Mouse (Mus musculus): ENCODE data around the gene Shank2. TPM values are rescaled to one million over a fixed set of nuclear protein-coding genes. Genes with fewer than 3 reads are reported as not detected.

Gene Shank2
- polyA plus RNA-seq, 1 experiment from 2014 or later: 0.31 TPM

- H3K9me3 ChIP-seq (replicated peaks): no peaks in the 10 kb centered on the region
- no peaks in the 10 kb centered on the region for H3K4me1 ChIP-seq
- H3K27me3 ChIP-seq (replicated peaks): peaks cover 59% of the 10 kb centered on the region
- ATAC-seq: no peak
- H3K4me2 ChIP-seq: peak overlapping the region; percentile 16
- H3K4me3 ChIP-seq: no peak overlapping the region
- no peak overlapping the region for H3K27ac ChIP-seq
- 14% methylated on average over 40 of the region's 40 CpGs for WGBS (ENCODE audit: insufficient replicate concordance)
- H3K9ac ChIP-seq: no peak overlapping the region
- no peaks in the 10 kb centered on the region for H3K36me3 ChIP-seq
These were observed 173.9 kb downstream of the Shank2 start for GRCm38 (mm10) chr7:144175481-144176233.

GRCm38 (mm10) chr7:144176234-144176730, 174.6 kb downstream of the Shank2 start:
- Histone ChIP-seq H3K27ac (no peak overlapping the region), H3K4me1 (no peaks in the 10 kb centered on the region), H3K4me3 (no peak overlapping the region), H3K9me3 (replicated peaks) (no peaks in the 10 kb centered on the region), H3K9ac (no peak overlapping the region), H3K27me3 (replicated peaks) (peaks cover 59% of the 10 kb centered on the region), H3K36me3 (no peaks in the 10 kb centered on the region), H3K4me2 (no peak overlapping the region)
- ATAC-seq: no peak
- WGBS (ENCODE audit: insufficient replicate concordance): 55% methylated on average over 3 of the region's 3 CpGs

GRCm38 (mm10) chr7:144179436-144179835, 177.7 kb downstream of the Shank2 start:
- H3K9ac ChIP-seq: no peak overlapping the region
- 65% methylated on average over 6 of the region's 6 CpGs for WGBS (ENCODE audit: insufficient replicate concordance)
- H3K4me1 ChIP-seq: no peaks in the 10 kb centered on the region
- H3K4me2 ChIP-seq: no peak overlapping the region
- no peaks in the 10 kb centered on the region for H3K9me3 ChIP-seq (replicated peaks)
- ATAC-seq: no peak
- H3K36me3 ChIP-seq: no peaks in the 10 kb centered on the region
- no peak overlapping the region for H3K4me3 ChIP-seq
- H3K27ac ChIP-seq: no peak overlapping the region
- H3K27me3 ChIP-seq (replicated peaks): peaks cover 42% of the 10 kb centered on the region

- H3K36me3 ChIP-seq: no peaks in the 10 kb centered on the region
- peaks cover 27% of the 10 kb centered on the region for H3K27me3 ChIP-seq (replicated peaks)
- no peak overlapping the region for H3K9ac ChIP-seq
- H3K27ac ChIP-seq: no peak overlapping the region
- no peak overlapping the region for H3K4me3 ChIP-seq
- H3K9me3 ChIP-seq (replicated peaks): no peaks in the 10 kb centered on the region
- no peaks in the 10 kb centered on the region for H3K4me1 ChIP-seq
- no peak for ATAC-seq
- WGBS (ENCODE audit: insufficient replicate concordance): 15% methylated on average over 6 of the region's 6 CpGs
- no peak overlapping the region for H3K4me2 ChIP-seq
These were observed 179.2 kb downstream of the Shank2 start for GRCm38 (mm10) chr7:144180885-144181284.

GRCm38 (mm10) chr7:144187869-144188430, 186.2 kb downstream of the Shank2 start:
- Histone ChIP-seq H3K9me3 (replicated peaks) (no peaks in the 10 kb centered on the region), H3K27me3 (replicated peaks) (no peaks in the 10 kb centered on the region; the same call in 1 of the 2 replicates), H3K36me3 (no peaks in the 10 kb centered on the region), H3K4me2 (no peak overlapping the region), H3K27ac (no peak overlapping the region), H3K4me3 (no peak overlapping the region), H3K9ac (no peak overlapping the region), H3K4me1 (no peaks in the 10 kb centered on the region)
- ATAC-seq: no peak
- 67% methylated on average over 11 of the region's 11 CpGs for WGBS (ENCODE audit: insufficient replicate concordance)

- Histone ChIP-seq H3K27me3 (replicated peaks) (peaks cover 4% of the 10 kb centered on the region; the same call in 1 of the 2 replicates), H3K9me3 (replicated peaks) (no peaks in the 10 kb centered on the region), H3K36me3 (no peaks in the 10 kb centered on the region), H3K4me2 (no peak overlapping the region), H3K4me1 (no peaks in the 10 kb centered on the region), H3K9ac (no peak overlapping the region), H3K4me3 (no peak overlapping the region), H3K27ac (no peak overlapping the region)
- 55% methylated on average over 4 of the region's 4 CpGs for WGBS (ENCODE audit: insufficient replicate concordance)
- no peak for ATAC-seq
These were observed 187.7 kb downstream of the Shank2 start for GRCm38 (mm10) chr7:144189446-144189845.

- 64% methylated on average over 2 of the region's 2 CpGs for WGBS (ENCODE audit: insufficient replicate concordance)
These were observed 196.8 kb downstream of the Shank2 start for GRCm38 (mm10) chr7:144198491-144198890.

GRCm38 (mm10) chr7:144202017-144202682, 200.4 kb downstream of the Shank2 start:
- 48% methylated on average over 7 of the region's 7 CpGs for WGBS (ENCODE audit: insufficient replicate concordance)
- Histone ChIP-seq H3K4me3 (no peak overlapping the region), H3K9me3 (replicated peaks) (no peaks in the 10 kb centered on the region), H3K27me3 (replicated peaks) (no peaks in the 10 kb centered on the region), H3K36me3 (no peaks in the 10 kb centered on the region), H3K4me1 (no peaks in the 10 kb centered on the region), H3K4me2 (no peak overlapping the region), H3K27ac (no peak overlapping the region), H3K9ac (no peak overlapping the region)
- ATAC-seq: no peak

More at GRCm38 (mm10) chr7:144198491-144198890, 196.8 kb downstream of the Shank2 start:
- no peak overlapping the region for H3K4me3 ChIP-seq
- H3K36me3 ChIP-seq: no peaks in the 10 kb centered on the region
- no peak overlapping the region for H3K9ac ChIP-seq
- H3K27ac ChIP-seq: no peak overlapping the region
- no peak overlapping the region for H3K4me2 ChIP-seq
- 0 out of 2 replicates have a peak, but pooled peaks cover 4% of the 10 kb centered on the region for H3K27me3 ChIP-seq (replicated peaks)
- no peaks in the 10 kb centered on the region for H3K9me3 ChIP-seq (replicated peaks)
- ATAC-seq: no peak
- H3K4me1 ChIP-seq: no peaks in the 10 kb centered on the region

GRCm38 (mm10) chr7:144204290-144204689, 202.6 kb downstream of the Shank2 start:
- Histone ChIP-seq H3K27ac (no peak overlapping the region), H3K4me3 (no peak overlapping the region), H3K9ac (no peak overlapping the region), H3K36me3 (no peaks in the 10 kb centered on the region), H3K4me2 (no peak overlapping the region), H3K9me3 (replicated peaks) (no peaks in the 10 kb centered on the region), H3K4me1 (no peaks in the 10 kb centered on the region), H3K27me3 (replicated peaks) (no peaks in the 10 kb centered on the region)
- 53% methylated on average over 3 of the region's 3 CpGs for WGBS (ENCODE audit: insufficient replicate concordance)
- no peak for ATAC-seq

GRCm38 (mm10) chr7:144205161-144205560, 203.4 kb downstream of the Shank2 start:
- Histone ChIP-seq H3K4me1 (no peaks in the 10 kb centered on the region), H3K27ac (no peak overlapping the region), H3K9me3 (replicated peaks) (no peaks in the 10 kb centered on the region), H3K4me2 (no peak overlapping the region), H3K9ac (no peak overlapping the region), H3K4me3 (no peak overlapping the region), H3K27me3 (replicated peaks) (no peaks in the 10 kb centered on the region), H3K36me3 (no peaks in the 10 kb centered on the region)
- no peak for ATAC-seq
- 60% methylated on average over 1 of the region's 1 CpGs for WGBS (ENCODE audit: insufficient replicate concordance)

GRCm38 (mm10) chr7:144205837-144206236, 204.1 kb downstream of the Shank2 start:
- no peak for ATAC-seq
- H3K36me3 ChIP-seq: no peaks in the 10 kb centered on the region
- 63% methylated on average over 3 of the region's 3 CpGs for WGBS (ENCODE audit: insufficient replicate concordance)

GRCm38 (mm10) chr7:144206254-144206653, 204.5 kb downstream of the Shank2 start:
- ATAC-seq: no peak
- Histone ChIP-seq H3K36me3 (no peaks in the 10 kb centered on the region), H3K27ac (no peak overlapping the region), H3K4me2 (no peak overlapping the region), H3K9me3 (replicated peaks) (no peaks in the 10 kb centered on the region), H3K27me3 (replicated peaks) (no peaks in the 10 kb centered on the region), H3K4me3 (no peak overlapping the region), H3K4me1 (no peaks in the 10 kb centered on the region), H3K9ac (no peak overlapping the region)
- 52% methylated on average over 5 of the region's 5 CpGs for WGBS (ENCODE audit: insufficient replicate concordance)

More at GRCm38 (mm10) chr7:144205837-144206236, 204.1 kb downstream of the Shank2 start:
- H3K4me3 ChIP-seq: no peak overlapping the region
- H3K27ac ChIP-seq: no peak overlapping the region
- no peak overlapping the region for H3K4me2 ChIP-seq
- no peak overlapping the region for H3K9ac ChIP-seq
- no peaks in the 10 kb centered on the region for H3K9me3 ChIP-seq (replicated peaks)
- no peaks in the 10 kb centered on the region for H3K27me3 ChIP-seq (replicated peaks)
- H3K4me1 ChIP-seq: no peaks in the 10 kb centered on the region
